ENCODE assay signal across 7 mouse cellular contexts in the genomic region with DNA sequence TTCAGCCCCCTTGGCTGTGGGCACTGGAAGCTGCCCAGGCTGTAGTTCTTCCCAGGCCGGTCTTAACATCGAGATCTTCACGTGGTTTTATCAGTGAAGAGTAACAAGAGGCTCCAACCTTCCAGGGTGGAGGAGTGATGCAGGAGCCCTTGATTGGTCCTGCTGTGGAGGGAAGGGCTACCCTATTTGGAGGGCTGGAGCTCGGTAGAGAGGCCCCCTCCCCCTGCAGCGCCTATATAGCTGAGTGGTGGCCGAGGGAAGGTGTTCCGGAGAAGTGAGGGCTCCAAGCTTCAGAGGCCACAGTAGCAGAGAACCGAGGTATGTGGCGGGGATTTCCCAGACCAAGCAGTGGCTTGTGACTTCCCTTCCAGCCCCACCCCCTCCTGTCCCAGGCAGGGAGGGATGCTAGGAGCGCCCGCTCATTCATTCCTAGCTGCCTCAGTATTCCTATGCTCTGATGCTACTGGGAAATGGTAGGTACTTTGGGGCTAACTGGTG. TPM values are rescaled to one million over a fixed set of nuclear protein-coding genes. Genes with fewer than 3 reads are reported as not detected.
DNase-seq lines count a peak whose midpoint lies in the region; ATAC-seq and TF ChIP-seq lines count a peak whose summit lies in the region.

TSS of gene Prnd (plus strand) at position 264 of the 498 bp plus-strand sequence.

- peaks cover 46% of the 10 kb centered on the region for H3K27me3 ChIP-seq in midbrain, embryonic 12.5 days
- peaks cover 11% of the 10 kb centered on the region for H3K27me3 ChIP-seq in midbrain, postnatal 0 days (ENCODE audit: insufficient read depth, low read length)
- peaks cover 17% of the 10 kb centered on the region; the same call in 1 of the 2 replicates for H3K27me3 ChIP-seq in heart, embryonic 15.5 days
- H3K27me3 ChIP-seq in midbrain, embryonic 14.5 days (ENCODE audit: control insufficient read depth, insufficient read depth, low read length) = peaks cover 17% of the 10 kb centered on the region
- H3K27me3 ChIP-seq in liver, embryonic 11.5 days (replicated peaks; ENCODE audit: control insufficient read depth, insufficient read depth, low read length) = peaks cover 38% of the 10 kb centered on the region

- no peak for TF ChIP-seq CTCF in midbrain, postnatal 0 days (IDR thresholded peaks at IDR 0.05)

- DNase-seq in midbrain, postnatal 0 days (ENCODE audit: low spot score) = no peak
- no peak for DNase-seq in midbrain, embryonic 14.5 days
- DNase-seq in liver, embryonic 11.5 days (ENCODE audit: low spot score) = no peak
- DNase-seq in left cerebral cortex, postnatal 4 days = no peak

- ATAC-seq in midbrain, embryonic 12.5 days (ENCODE audit: low FRiP score, low read depth) = no peak
- no peak for ATAC-seq in midbrain, postnatal 0 days (ENCODE audit: low FRiP score)
- peak; percentile 85 for ATAC-seq in activated CD4-positive, CD25-positive, alpha-beta regulatory T cell, adult 4 months
- ATAC-seq in heart, embryonic 15.5 days (replicated peaks; ENCODE audit: insufficient number of reproducible peaks, insufficient read depth, low FRiP score, low read depth) = no peak; the same call in 1 of the 2 replicates
- no peak for ATAC-seq in midbrain, embryonic 14.5 days (ENCODE audit: low FRiP score, low TSS enrichment)
- ATAC-seq in liver, embryonic 11.5 days (replicated peaks; ENCODE audit: low FRiP score) = no peak

- 0 out of 2 replicates have a peak within 1 kb of the TSS, but pooled peaks have one; percentile 6 for H3K9ac ChIP-seq in midbrain, embryonic 12.5 days (replicated peaks)
- H3K9ac ChIP-seq in midbrain, postnatal 0 days (replicated peaks; ENCODE audit: low read length, poor library complexity, severe bottlenecking) = no peak within 1 kb of the TSS
- no peak within 1 kb of the TSS for H3K9ac ChIP-seq in heart, embryonic 15.5 days
- H3K9ac ChIP-seq in midbrain, embryonic 14.5 days (replicated peaks; ENCODE audit: low read length) = no peak within 1 kb of the TSS
- no peak within 1 kb of the TSS for H3K9ac ChIP-seq in liver, embryonic 11.5 days (ENCODE audit: low read depth, low read length)

- H3K4me1 ChIP-seq in midbrain, embryonic 12.5 days = peaks cover 12% of the 10 kb centered on the region; the same call in 1 of the 2 replicates
- no peaks in the 10 kb centered on the region for H3K4me1 ChIP-seq in midbrain, postnatal 0 days (ENCODE audit: insufficient read depth, low read length)
- peaks cover 34% of the 10 kb centered on the region for H3K4me1 ChIP-seq in heart, embryonic 15.5 days (replicated peaks)
- H3K4me1 ChIP-seq in midbrain, embryonic 14.5 days (ENCODE audit: control insufficient read depth, insufficient read depth, low read length) = peaks cover 5% of the 10 kb centered on the region; the same call in 1 of the 2 replicates
- peaks cover 9% of the 10 kb centered on the region; the same call in 1 of the 2 replicates for H3K4me1 ChIP-seq in liver, embryonic 11.5 days (replicated peaks; ENCODE audit: control insufficient read depth, insufficient read depth, low read length)

- 11% methylated on average over 11 of the region's 11 CpGs for WGBS in midbrain, embryonic 12.5 days
- WGBS in midbrain, postnatal 0 days = 26% methylated on average over 11 of the region's 11 CpGs
- 8% methylated on average over 11 of the region's 11 CpGs for WGBS in heart, embryonic 15.5 days
- WGBS in midbrain, embryonic 14.5 days = 14% methylated on average over 11 of the region's 11 CpGs
- WGBS in liver, embryonic 11.5 days = 11% methylated on average over 11 of the region's 11 CpGs

- H3K27ac ChIP-seq in midbrain, embryonic 12.5 days (replicated peaks) = no peak within 1 kb of the TSS
- no peak within 1 kb of the TSS for H3K27ac ChIP-seq in midbrain, postnatal 0 days (ENCODE audit: low read depth, low read length)
- 0 out of 2 replicates have a peak within 1 kb of the TSS, but pooled peaks have one; percentile 26 for H3K27ac ChIP-seq in heart, embryonic 15.5 days
- no peak within 1 kb of the TSS for H3K27ac ChIP-seq in midbrain, embryonic 14.5 days (replicated peaks; ENCODE audit: low read depth, low read length)
- no peak within 1 kb of the TSS for H3K27ac ChIP-seq in liver, embryonic 11.5 days (ENCODE audit: low read depth, low read length)

- H3K9me3 ChIP-seq in midbrain, embryonic 12.5 days = no peaks in the 10 kb centered on the region
- H3K9me3 ChIP-seq in midbrain, postnatal 0 days (ENCODE audit: low read length) = no peaks in the 10 kb centered on the region
- H3K9me3 ChIP-seq in heart, embryonic 15.5 days (replicated peaks) = no peaks in the 10 kb centered on the region
- no peaks in the 10 kb centered on the region for H3K9me3 ChIP-seq in midbrain, embryonic 14.5 days (ENCODE audit: control insufficient read depth, low read length)
- no peaks in the 10 kb centered on the region for H3K9me3 ChIP-seq in liver, embryonic 11.5 days (ENCODE audit: control insufficient read depth, low read length)

- intact Hi-C loops in left cerebral cortex, postnatal 4 days (cut with DNase I) = no loop called here

- no peak within 1 kb of the TSS for H3K4me2 ChIP-seq in midbrain, embryonic 12.5 days (replicated peaks)
- no peak within 1 kb of the TSS for H3K4me2 ChIP-seq in midbrain, postnatal 0 days (ENCODE audit: low read depth, low read length, poor library complexity, severe bottlenecking)
- peak within 1 kb of the TSS; percentile 4; the same call in 1 of the 2 replicates for H3K4me2 ChIP-seq in heart, embryonic 15.5 days
- H3K4me2 ChIP-seq in midbrain, embryonic 14.5 days (ENCODE audit: low read length) = no peak within 1 kb of the TSS
- H3K4me2 ChIP-seq in liver, embryonic 11.5 days = no peak within 1 kb of the TSS

- H3K4me3 ChIP-seq in midbrain, embryonic 12.5 days = no peak within 1 kb of the TSS
- H3K4me3 ChIP-seq in midbrain, postnatal 0 days (ENCODE audit: low read depth, low read length) = no peak within 1 kb of the TSS
- H3K4me3 ChIP-seq in heart, embryonic 15.5 days = 0 out of 2 replicates have a peak within 1 kb of the TSS, but pooled peaks have one; percentile 3
- H3K4me3 ChIP-seq in midbrain, embryonic 14.5 days (replicated peaks; ENCODE audit: low read depth, low read length) = no peak within 1 kb of the TSS
- no peak within 1 kb of the TSS for H3K4me3 ChIP-seq in liver, embryonic 11.5 days (ENCODE audit: low read depth, low read length)

- no peaks in the 10 kb centered on the region for H3K36me3 ChIP-seq in midbrain, embryonic 12.5 days
- no peaks in the 10 kb centered on the region for H3K36me3 ChIP-seq in midbrain, postnatal 0 days (ENCODE audit: insufficient read depth, low read length)
- H3K36me3 ChIP-seq in heart, embryonic 15.5 days = no peaks in the 10 kb centered on the region
- H3K36me3 ChIP-seq in midbrain, embryonic 14.5 days (ENCODE audit: control insufficient read depth, insufficient read depth, low read length) = no peaks in the 10 kb centered on the region
- H3K36me3 ChIP-seq in liver, embryonic 11.5 days (ENCODE audit: control insufficient read depth, insufficient read depth, low read length) = no peaks in the 10 kb centered on the region

RNA-seq across cellular contexts. Expression of gene Prnd, which starts in this region (rescaled TPM):
- polyA plus RNA-seq in midbrain, embryonic 12.5 days (2016; fragmentation: Nextera tagmentation; extraction: Ambion mirVana) = 7.4 and 8.1 TPM in 2 replicates
- total RNA-seq in midbrain, postnatal 0 days (2014; rRNA removed) = 2.5 and 3.9 TPM in 2 replicates
- 4.0 and 4.8 TPM in 2 replicates for polyA plus RNA-seq in midbrain, postnatal 0 days (2015; fragmentation: Nextera tagmentation; extraction: Ambion mirVana)
- under 1 TPM; 0.11 to 0.36 TPM for polyA plus RNA-seq in activated CD4-positive, CD25-positive, alpha-beta regulatory T cell, adult 4 months (2017; shearing (Covaris generic))
- polyA plus RNA-seq in heart, embryonic 15.5 days (2015; fragmentation: Nextera tagmentation; extraction: Ambion mirVana) = 25.9 and 28.0 TPM in 2 replicates
- polyA plus RNA-seq in midbrain, embryonic 14.5 days (2014; fragmentation: Nextera tagmentation; extraction: Ambion mirVana) = 6.4 and 14.1 TPM in 2 replicates
- polyA plus RNA-seq in liver, embryonic 11.5 days (2014; fragmentation: Nextera tagmentation; extraction: Ambion mirVana) = 1.6 and 2.5 TPM in 2 replicates
- total RNA-seq in left cerebral cortex, postnatal 4 days (2021) = 10 to 100 TPM in 1 of 2 experiments, 1 to 10 TPM in 1; 8.1 to 10.0 TPM

Comparison
In these comparisons a context has a peak if more than half of its experiments do, and no peak if none do; other contexts are left out.
1. Peak in ATAC-seq in activated CD4-positive, CD25-positive, alpha-beta regulatory T cell, adult 4 months; RNA of the gene not detected or under 1 TPM.